Mouse (Mus musculus) kidney, adult 2 months (tissue): Measurements from ENCODE around the gene Eif4h.

ENCODE experiments used
- CTCF ChIP-seq: fragments of 200-500 bp; conservative IDR thresholded peaks from 2 replicates; pipeline ENCODE4 v1.5.1; 2011; ENCODE audit warnings: low read depth, mild to moderate bottlenecking, control low read depth, low read length, moderate library complexity, mixed read lengths; ENCODE audit not compliant: insufficient read depth, insufficient read length
- POLR2A ChIP-seq: fragments of 200-500 bp; IDR thresholded peaks from one replicate; pipeline ENCODE4 v1.6.1; 2011; ENCODE audit warnings: low read depth, low read length, control low read depth

GRCm38 (mm10) chr5:134630835-134631234 lies 8.5 kb downstream of the Eif4h start:
- TF ChIP-seq POLR2A = no peak
- TF ChIP-seq CTCF = no peak
